Mouse (Mus musculus): ENCODE measurements around the gene Lman1l.

GRCm38 (mm10) chr9:57654966-57655365, 34.4 kb upstream of the Lman1l start:
- TF ChIP-seq GATA1 (IDR thresholded peaks at IDR 0.05; ENCODE audit: borderline replicate concordance, low read length) (no peak), FLI1 (IDR thresholded peaks at IDR 0.05; ENCODE audit: low read length) (no peak)
